Mouse (Mus musculus) retina, postnatal 7 days (tissue): Measurements from ENCODE around the gene Psmb5.

Experiments
- DNase-seq: peaks from one replicate; pipeline ENCODE4 v3.0.0-alpha.2; 2012; ENCODE audit warnings: low read depth, low spot score

The Psmb5 gene

DNA sequence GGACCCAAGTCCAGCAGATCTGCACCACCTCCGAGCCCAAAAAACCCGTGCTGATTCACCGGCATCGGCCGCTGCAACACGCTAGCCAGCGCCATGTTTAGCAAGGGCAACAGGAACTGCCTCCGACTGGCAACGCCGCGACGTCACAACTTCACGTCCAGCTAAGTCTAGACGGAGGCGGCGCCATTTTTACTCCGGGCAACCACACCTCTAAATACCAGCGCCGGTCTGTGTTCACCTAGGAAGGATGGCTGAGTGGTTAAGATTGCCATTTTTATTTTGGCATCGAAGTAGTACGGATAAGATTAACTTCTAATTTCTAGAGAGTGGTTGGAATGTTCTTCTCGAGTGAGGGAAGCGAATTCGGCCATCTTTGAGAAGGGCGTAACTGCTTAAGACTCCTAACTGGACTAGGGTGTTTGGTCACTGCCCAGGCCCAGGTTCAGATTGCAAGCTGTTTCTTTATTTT, at the start of gene Psmb5:
TSS of gene Psmb5 (minus strand) at position 126 of the 469 bp plus-strand sequence.
- peak; percentile 85 for DNase-seq

DNA sequence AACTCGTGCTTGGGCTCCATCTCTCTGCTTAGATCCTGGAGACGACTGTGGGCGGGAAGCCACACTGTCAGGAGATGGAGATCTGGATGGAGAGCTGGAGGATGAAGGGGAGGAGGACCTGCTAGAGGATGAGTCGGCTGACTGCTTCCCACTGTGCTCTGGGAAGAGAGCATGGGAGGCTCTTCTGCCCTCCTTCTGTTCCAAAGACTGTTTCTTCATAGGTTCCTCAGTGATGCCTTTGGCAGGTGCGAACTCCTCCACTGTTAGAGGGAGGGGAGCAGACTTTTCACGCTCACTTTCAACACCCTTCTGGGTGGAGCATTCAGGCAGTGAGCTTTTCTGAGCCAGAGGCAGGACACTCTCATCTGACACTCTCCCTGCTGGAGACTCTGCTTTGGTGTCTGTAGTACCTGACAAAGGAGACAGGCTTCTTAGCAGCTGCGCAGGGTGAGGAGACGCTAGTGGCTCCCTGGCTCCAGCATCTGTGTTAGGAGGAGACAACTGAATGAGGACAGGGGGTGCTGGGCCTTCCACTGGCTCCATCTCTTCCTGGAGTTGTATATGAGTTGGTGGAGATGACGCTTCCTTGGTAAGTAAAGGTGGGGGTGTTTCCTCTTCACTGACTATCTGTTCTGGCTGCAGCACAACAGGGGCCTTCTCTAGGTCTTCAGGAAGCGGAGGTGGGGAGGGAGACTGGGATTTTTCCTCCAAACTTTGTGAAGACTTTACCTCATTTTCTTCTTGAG, 46.8 kb upstream of the Psmb5 start:
- DNase-seq, result no peak

DNA sequence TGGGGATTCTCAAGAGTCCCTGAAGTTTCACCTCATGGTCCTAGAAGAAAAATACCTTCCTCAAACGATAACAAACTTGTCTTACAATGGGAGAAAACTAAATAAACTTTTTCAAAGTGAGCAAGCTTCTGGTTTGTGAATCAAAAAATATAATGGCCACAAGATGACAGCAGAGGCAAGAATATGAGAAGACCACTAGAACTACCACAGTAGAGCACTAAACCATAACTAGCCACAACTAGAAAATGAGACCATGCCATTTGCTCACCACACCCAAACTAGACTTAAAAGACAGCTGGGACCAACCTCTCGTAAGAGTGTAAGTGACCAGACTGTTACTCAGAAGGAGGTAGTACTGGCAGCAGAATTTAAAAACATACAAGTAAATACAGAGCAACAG, 42.2 kb upstream of the Psmb5 start:
- no peak for DNase-seq

GRCm38 (mm10) chr14:54653496-54653895, 35.7 kb upstream of the Psmb5 start:
- DNase-seq, result peak; percentile 65

GRCm38 (mm10) chr14:54652787-54653186, 35.0 kb upstream of the Psmb5 start:
- no peak for DNase-seq

- DNase-seq, result no peak
These were observed 33.7 kb upstream of the Psmb5 start for GRCm38 (mm10) chr14:54651556-54651955.

GRCm38 (mm10) chr14:54650621-54651454, 33.0 kb upstream of the Psmb5 start:
- peak; percentile 87 for DNase-seq

DNA sequence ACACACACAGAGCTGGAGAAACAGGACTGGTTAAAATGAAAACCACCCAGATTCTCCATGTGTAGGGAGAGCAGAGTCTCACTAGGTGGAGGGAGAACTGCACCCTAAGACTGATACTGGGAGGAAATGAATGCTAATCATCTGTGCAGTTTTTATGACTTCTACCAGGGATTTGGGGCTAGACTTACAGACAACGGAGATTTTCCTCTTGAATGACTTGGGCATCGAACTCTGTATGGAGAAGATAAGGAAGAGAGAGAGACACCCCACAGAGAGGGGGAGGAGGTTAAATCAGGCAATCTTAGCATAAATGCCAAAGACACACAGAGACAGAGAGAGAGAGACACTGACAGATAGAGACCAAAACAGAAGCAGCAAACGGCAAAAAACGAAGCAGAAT, 30.1 kb upstream of the Psmb5 start:
- DNase-seq, result no peak

GRCm38 (mm10) chr14:54646898-54647636, 29.2 kb upstream of the Psmb5 start:
- DNase-seq, result no peak

GRCm38 (mm10) chr14:54646455-54646854, 28.6 kb upstream of the Psmb5 start:
- DNase-seq, result no peak

DNA sequence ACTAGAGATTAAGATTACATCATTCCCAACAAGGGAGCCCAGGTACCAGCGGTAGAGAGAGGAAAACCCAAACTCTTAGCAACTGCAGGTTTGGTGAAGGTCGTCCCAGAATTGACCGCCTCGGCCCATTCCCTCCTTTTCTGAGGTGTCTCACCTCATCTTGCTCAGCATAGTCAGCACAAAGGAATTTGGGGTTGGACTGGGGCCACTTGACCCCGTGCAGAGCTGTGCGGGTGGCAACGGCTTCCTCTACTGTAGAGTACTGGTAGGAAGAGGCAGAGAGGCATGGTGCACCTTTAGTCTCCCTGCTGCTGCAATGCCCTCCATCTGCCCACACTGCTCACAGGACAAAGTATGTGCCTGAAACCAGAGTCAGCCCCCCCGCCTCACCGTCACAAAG, 26.5 kb upstream of the Psmb5 start:
- DNase-seq, result no peak

- DNase-seq, result no peak
These were observed 25.2 kb upstream of the Psmb5 start for GRCm38 (mm10) chr14:54643011-54643410.

DNA sequence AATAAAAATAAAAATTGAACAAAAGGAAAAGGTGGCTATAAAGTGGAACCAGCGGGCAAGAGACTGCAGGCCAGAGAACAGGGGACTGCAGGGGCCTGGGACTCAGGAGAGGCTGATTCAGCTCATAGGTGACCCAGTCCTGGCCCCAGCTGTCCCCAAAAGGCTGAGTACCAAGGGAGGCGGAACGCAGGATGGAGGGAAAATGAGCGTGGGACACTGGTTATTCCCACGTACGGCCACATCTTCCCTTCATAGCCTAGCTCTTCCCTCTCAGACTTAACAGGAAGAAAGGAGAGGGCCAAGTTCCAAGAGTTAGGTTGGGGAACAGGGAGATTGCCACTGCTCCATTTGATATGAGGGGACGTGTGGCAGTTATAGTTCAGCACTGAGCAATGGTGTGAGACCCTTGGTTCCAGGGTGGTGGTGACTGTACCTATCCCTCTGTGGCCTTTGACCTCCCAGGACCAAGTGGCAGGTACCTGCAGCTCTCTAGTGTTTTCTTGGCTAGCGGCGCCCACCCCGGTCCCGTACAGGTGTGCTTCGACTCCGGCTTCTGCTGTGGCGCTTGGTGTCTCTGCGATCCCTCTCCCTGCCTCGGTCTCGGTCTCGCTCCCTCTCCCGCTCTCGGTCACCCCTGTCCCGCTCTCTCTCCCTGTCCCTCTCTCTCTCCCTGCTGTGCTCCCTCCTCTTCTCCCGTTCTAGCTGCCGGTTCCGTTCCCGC, 24.6 kb upstream of the Psmb5 start:
- DNase-seq, result no peak

- DNase-seq, result peak; percentile 78
These were observed 23.6 kb upstream of the Psmb5 start, which contains the start of gene Cdh24 for GRCm38 (mm10) chr14:54641305-54641969. TSS of gene Cdh24 (minus strand) at chr14:54641364.

DNA sequence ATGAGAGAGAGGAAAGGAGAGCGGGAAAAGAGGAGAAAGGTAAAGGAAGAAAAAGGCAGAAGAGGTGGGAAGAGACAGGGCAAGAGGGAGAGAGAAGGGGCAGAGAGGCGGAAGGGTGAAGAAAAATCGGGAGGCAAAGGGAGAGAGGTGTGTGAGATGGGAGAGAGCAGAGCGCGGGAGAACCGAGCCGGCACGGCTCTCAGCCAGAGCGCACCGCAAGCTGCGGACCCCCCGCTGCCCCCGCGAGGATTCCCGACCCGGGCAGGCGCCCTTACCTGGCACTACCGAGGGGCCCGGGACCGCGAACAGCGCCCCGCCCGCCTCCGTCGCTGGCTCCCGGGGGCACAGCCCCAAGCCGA, 23.1 kb upstream of the Psmb5 start, which contains the start of gene Gm17606:
TSS of gene Gm17606 (plus strand) at position 7 of the 359 bp plus-strand sequence.
- no peak for DNase-seq

- DNase-seq, result no peak
These were observed 22.3 kb upstream of the Psmb5 start for GRCm38 (mm10) chr14:54640121-54640520.

GRCm38 (mm10) chr14:54638210-54638609, 20.4 kb upstream of the Psmb5 start:
- DNase-seq, result no peak

- DNase-seq, result no peak
These were observed 19.1 kb upstream of the Psmb5 start for GRCm38 (mm10) chr14:54636954-54637353.

DNA sequence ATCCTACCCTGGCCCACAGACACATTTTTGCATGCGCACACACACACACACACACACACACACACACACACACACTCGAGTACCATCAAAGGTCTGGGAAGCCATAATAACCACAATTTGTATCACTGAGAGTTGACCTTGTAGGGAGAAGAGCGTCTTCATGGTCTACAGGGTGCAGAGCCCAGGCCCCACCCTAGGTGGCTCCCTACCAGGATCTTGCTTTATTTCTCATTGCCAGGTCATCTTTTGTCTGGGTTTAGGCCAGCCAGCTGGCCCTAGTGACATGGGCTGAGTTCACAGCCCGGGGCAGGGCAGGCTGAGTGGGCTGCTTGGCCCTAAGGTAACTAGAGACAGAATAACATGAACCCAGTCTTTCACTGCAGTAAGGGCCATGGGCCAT, 16.4 kb upstream of the Psmb5 start:
- DNase-seq, result no peak

- no peak for DNase-seq
These were observed 14.4 kb upstream of the Psmb5 start for GRCm38 (mm10) chr14:54632252-54632651.

GRCm38 (mm10) chr14:54631240-54631599, 13.4 kb upstream of the Psmb5 start:
- no peak for DNase-seq
